Mouse (Mus musculus): ENCODE measurements at regions not wholly inside any gene's neighbourhood (a gene's known extent, or its start where the extent isn't known, plus 50 kb on each side); places are given as distances from the start of the nearest gene placed in this dataset.

- Histone ChIP-seq H3K4me1 (ENCODE audit: control insufficient read depth, insufficient read depth, low read length) (no peaks in the 10 kb centered on the region), H3K4me3 (replicated peaks; ENCODE audit: extremely low read depth, low read depth, low read length) (no peak overlapping the region)
- no peak for DNase-seq
- 73% methylated on average over 7 of the region's 7 CpGs for WGBS
- TF ChIP-seq POLR2A (IDR thresholded peaks at IDR 0.05; ENCODE audit: borderline replicate concordance, extremely low read depth, low read depth, low read length): no peak
- TF ChIP-seq CTCF (IDR thresholded peaks at IDR 0.05; ENCODE audit: insufficient read depth, low read length): no peak
Measured at GRCm38 (mm10) chr2:51566554-51567246, 60.6 kb upstream of the Tas2r134 start.

GRCm38 (mm10) chr2:51563881-51564280, 63.4 kb upstream of the Tas2r134 start:
- H3K4me3 ChIP-seq (replicated peaks; ENCODE audit: extremely low read depth, low read depth, low read length): no peak overlapping the region
- no peak for TF ChIP-seq POLR2A (IDR thresholded peaks at IDR 0.05; ENCODE audit: borderline replicate concordance, extremely low read depth, low read depth, low read length)
- no peak for TF ChIP-seq CTCF (IDR thresholded peaks at IDR 0.05; ENCODE audit: insufficient read depth, low read length)
- DNase-seq: no peak
- H3K4me1 ChIP-seq (ENCODE audit: control insufficient read depth, insufficient read depth, low read length): no peaks in the 10 kb centered on the region
- 54% methylated on average over 5 of the region's 5 CpGs for WGBS

DNA sequence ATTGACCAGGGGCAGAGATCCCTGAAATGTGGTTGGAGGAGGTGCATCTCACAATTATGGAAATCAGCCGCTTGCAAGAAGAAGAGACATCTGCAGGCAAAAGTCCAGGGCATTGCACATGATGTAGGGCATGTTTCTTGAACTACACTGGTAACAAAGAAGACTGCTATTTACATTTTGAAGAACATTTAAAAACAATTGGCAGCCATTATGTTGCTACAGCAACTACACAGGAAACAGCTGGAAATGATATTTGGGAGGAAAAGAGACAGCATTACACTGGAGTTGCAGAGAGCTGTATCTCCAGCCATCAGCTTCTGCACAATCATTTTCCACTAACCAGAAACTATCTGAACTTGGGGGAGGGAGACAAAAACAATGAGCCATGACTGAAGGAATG, 64.1 kb upstream of the Tas2r134 start:
- 63% methylated on average over 1 of the region's 1 CpGs for WGBS
- DNase-seq: no peak
- no peak overlapping the region for H3K4me3 ChIP-seq (replicated peaks; ENCODE audit: extremely low read depth, low read depth, low read length)
- H3K4me1 ChIP-seq (ENCODE audit: control insufficient read depth, insufficient read depth, low read length): no peaks in the 10 kb centered on the region
- TF ChIP-seq POLR2A (IDR thresholded peaks at IDR 0.05; ENCODE audit: borderline replicate concordance, extremely low read depth, low read depth, low read length) (no peak), CTCF (IDR thresholded peaks at IDR 0.05; ENCODE audit: insufficient read depth, low read length) (no peak)

- 63% methylated on average over 7 of the region's 7 CpGs for whole genome bisulfite sequencing
- Histone ChIP-seq H3K4me3 (replicated peaks; ENCODE audit: extremely low read depth, low read depth, low read length) (no peak overlapping the region), H3K4me1 (ENCODE audit: control insufficient read depth, insufficient read depth, low read length) (no peaks in the 10 kb centered on the region)
- no peak for DNase-seq
- no peak for TF ChIP-seq POLR2A (IDR thresholded peaks at IDR 0.05; ENCODE audit: borderline replicate concordance, extremely low read depth, low read depth, low read length)
- TF ChIP-seq CTCF (IDR thresholded peaks at IDR 0.05; ENCODE audit: insufficient read depth, low read length): no peak
Measured at GRCm38 (mm10) chr2:51550863-51551262, 76.4 kb upstream of the Tas2r134 start.

GRCm38 (mm10) chr2:51549125-51549524, 78.2 kb upstream of the Tas2r134 start:
- H3K4me3 ChIP-seq (replicated peaks; ENCODE audit: extremely low read depth, low read depth, low read length): no peak overlapping the region
- WGBS: 78% methylated on average over 5 of the region's 5 CpGs
- H3K4me1 ChIP-seq (ENCODE audit: control insufficient read depth, insufficient read depth, low read length): no peaks in the 10 kb centered on the region
- TF ChIP-seq POLR2A (IDR thresholded peaks at IDR 0.05; ENCODE audit: borderline replicate concordance, extremely low read depth, low read depth, low read length): no peak
- no peak for TF ChIP-seq CTCF (IDR thresholded peaks at IDR 0.05; ENCODE audit: insufficient read depth, low read length)
- no peak for DNase-seq

GRCm38 (mm10) chr2:51546181-51546580, 81.1 kb upstream of the Tas2r134 start:
- TF ChIP-seq CTCF (IDR thresholded peaks at IDR 0.05; ENCODE audit: insufficient read depth, low read length) (no peak), POLR2A (IDR thresholded peaks at IDR 0.05; ENCODE audit: borderline replicate concordance, extremely low read depth, low read depth, low read length) (no peak)
- H3K4me1 ChIP-seq (ENCODE audit: control insufficient read depth, insufficient read depth, low read length): no peaks in the 10 kb centered on the region
- WGBS: 84% methylated on average over 3 of the region's 3 CpGs
- no peak for DNase-seq
- no peak overlapping the region for H3K4me3 ChIP-seq (replicated peaks; ENCODE audit: extremely low read depth, low read depth, low read length)

- WGBS: 57% methylated on average over 1 of the region's 1 CpGs
- no peaks in the 10 kb centered on the region for H3K4me1 ChIP-seq (ENCODE audit: control insufficient read depth, insufficient read depth, low read length)
- no peak for DNase-seq
- H3K4me3 ChIP-seq (replicated peaks; ENCODE audit: extremely low read depth, low read depth, low read length): no peak overlapping the region
- TF ChIP-seq POLR2A (IDR thresholded peaks at IDR 0.05; ENCODE audit: borderline replicate concordance, extremely low read depth, low read depth, low read length) (no peak), CTCF (IDR thresholded peaks at IDR 0.05; ENCODE audit: insufficient read depth, low read length) (no peak)
Measured at GRCm38 (mm10) chr2:51543949-51544348, 83.4 kb upstream of the Tas2r134 start.

- DNase-seq: no peak
- Histone ChIP-seq H3K4me3 (replicated peaks; ENCODE audit: extremely low read depth, low read depth, low read length) (no peak overlapping the region), H3K4me1 (ENCODE audit: control insufficient read depth, insufficient read depth, low read length) (no peaks in the 10 kb centered on the region)
- TF ChIP-seq CTCF (IDR thresholded peaks at IDR 0.05; ENCODE audit: insufficient read depth, low read length) (no peak), POLR2A (IDR thresholded peaks at IDR 0.05; ENCODE audit: borderline replicate concordance, extremely low read depth, low read depth, low read length) (no peak)
- WGBS: 75% methylated on average over 4 of the region's 4 CpGs
Measured at GRCm38 (mm10) chr2:51542272-51542671, 85.0 kb upstream of the Tas2r134 start.

GRCm38 (mm10) chr2:51532709-51533414, 94.4 kb upstream of the Tas2r134 start:
- TF ChIP-seq CTCF (IDR thresholded peaks at IDR 0.05; ENCODE audit: insufficient read depth, low read length): no peak
- TF ChIP-seq POLR2A (IDR thresholded peaks at IDR 0.05; ENCODE audit: borderline replicate concordance, extremely low read depth, low read depth, low read length): no peak
- Histone ChIP-seq H3K4me1 (ENCODE audit: control insufficient read depth, insufficient read depth, low read length) (no peaks in the 10 kb centered on the region), H3K4me3 (replicated peaks; ENCODE audit: extremely low read depth, low read depth, low read length) (no peak overlapping the region)
- no peak for DNase-seq
- 46% methylated on average over 11 of the region's 11 CpGs for WGBS
